9 mouse cellular contexts compared by ENCODE assay signal in genomic region chr5:30114761-30115140, GRCm38 (mm10). TPM values are rescaled to one million over a fixed set of nuclear protein-coding genes. Genes with fewer than 3 reads are reported as not detected.
A peak's percentile ranks its signal among the peaks of the same experiment; 100 is the strongest.
DNase-seq lines count a peak whose midpoint lies in the region; ATAC-seq and TF ChIP-seq lines count a peak whose summit lies in the region.
"Had no signal": no experiment of that assay in that cellular context is flagged by ENCODE, and none has a peak within 500 bp of the region (broad histone marks: within the 10 kb centered on the region; RNA-seq: fewer than 3 reads in every experiment).

No protein-coding gene starts in this region.

- no peak for ATAC-seq in embryonic facial prominence, embryonic 15.5 days (ENCODE audit: insufficient number of reproducible peaks, low FRiP score, low TSS enrichment, low read depth)
- no peak; the same call in 1 of the 2 replicates for ATAC-seq in intestine, embryonic 15.5 days

- H3K27ac ChIP-seq in liver, adult 2 months (replicated peaks; ENCODE audit: insufficient read depth, low read depth, low read length), result no peak overlapping the region
- no peak overlapping the region for H3K27ac ChIP-seq in embryonic facial prominence, embryonic 15.5 days (replicated peaks)
- H3K27ac ChIP-seq in intestine, embryonic 15.5 days, result no peak overlapping the region

- no peaks in the 10 kb centered on the region for H3K9me3 ChIP-seq in embryonic facial prominence, embryonic 15.5 days (replicated peaks)
- H3K9me3 ChIP-seq in intestine, embryonic 15.5 days, result no peaks in the 10 kb centered on the region

- H3K9ac ChIP-seq in liver, adult 2 months (ENCODE audit: low read depth, low read length), result peak overlapping the region; percentile 9; the same call in 1 of the 2 replicates
- H3K9ac ChIP-seq in embryonic facial prominence, embryonic 15.5 days, result peak overlapping the region; percentile 18; the same call in 1 of the 2 replicates
- peak overlapping the region; percentile 63 for H3K9ac ChIP-seq in intestine, embryonic 15.5 days

- no peak for TF ChIP-seq POLR2A in liver, adult 2 months (IDR thresholded peaks at IDR 0.05; ENCODE audit: extremely low read depth, insufficient read depth, low read length)

- peaks cover 5% of the 10 kb centered on the region; the same call in 1 of the 2 replicates for H3K4me1 ChIP-seq in liver, adult 2 months (ENCODE audit: control insufficient read depth, insufficient read depth, low read length)
- peaks cover 30% of the 10 kb centered on the region for H3K4me1 ChIP-seq in embryonic facial prominence, embryonic 15.5 days
- peaks cover 24% of the 10 kb centered on the region for H3K4me1 ChIP-seq in intestine, embryonic 15.5 days (replicated peaks)

- peaks cover 8% of the 10 kb centered on the region for H3K27me3 ChIP-seq in liver, adult 2 months (ENCODE audit: control insufficient read depth, insufficient read depth, low read length)
- H3K27me3 ChIP-seq in embryonic facial prominence, embryonic 15.5 days, result peaks cover 64% of the 10 kb centered on the region
- H3K27me3 ChIP-seq in intestine, embryonic 15.5 days (replicated peaks), result peaks cover 20% of the 10 kb centered on the region

- no peak for TF ChIP-seq CTCF in liver, adult 2 months (IDR thresholded peaks at IDR 0.05; ENCODE audit: low read depth, low read length)

- intact Hi-C loops in left cerebral cortex, postnatal 4 days (cut with DNase I), result no loop called here

- WGBS in liver, adult 2 months, result 2% methylated on average over 28 of the region's 28 CpGs
- under 1% methylated on average over 28 of the region's 28 CpGs for WGBS in embryonic facial prominence, embryonic 15.5 days
- under 1% methylated on average over 28 of the region's 28 CpGs for WGBS in intestine, embryonic 15.5 days

- H3K36me3 ChIP-seq in liver, adult 2 months (ENCODE audit: control insufficient read depth, insufficient read depth, low read length), result peaks cover 13% of the 10 kb centered on the region; the same call in 1 of the 2 replicates
- H3K36me3 ChIP-seq in embryonic facial prominence, embryonic 15.5 days, result peaks cover 26% of the 10 kb centered on the region
- H3K36me3 ChIP-seq in intestine, embryonic 15.5 days, result peaks cover 22% of the 10 kb centered on the region

- H3K79me2 ChIP-seq in liver, adult 2 months (ENCODE audit: control insufficient read depth, insufficient read depth, low read length), result no peaks in the 10 kb centered on the region

- DNase-seq in liver, adult 2 months (ENCODE audit: extremely low read depth, low read depth, low spot score), result no peak
- no peak for DNase-seq in liver
- DNase-seq in naive thymus-derived CD4-positive, alpha-beta T cell, adult 2 months (ENCODE audit: low read depth), result peak; percentile 15
- DNase-seq in ovary, postnatal 14 days (ENCODE audit: low spot score), result no peak
- DNase-seq in right cerebral cortex, postnatal 10 days (ENCODE audit: low spot score in 2 of 2), result no peak
- DNase-seq in left cerebral cortex, postnatal 4 days, result no peak

- H3K4me3 ChIP-seq in liver, adult 2 months (ENCODE audit: insufficient read depth, low read depth, low read length), result peak overlapping the region; percentile 23; the same call in 1 of the 2 replicates
- H3K4me3 ChIP-seq in embryonic facial prominence, embryonic 15.5 days (replicated peaks), result peak overlapping the region; percentile 55
- H3K4me3 ChIP-seq in intestine, embryonic 15.5 days (replicated peaks), result peak overlapping the region; percentile 60

- H3K4me2 ChIP-seq in embryonic facial prominence, embryonic 15.5 days (replicated peaks), result peak overlapping the region; percentile 94
- H3K4me2 ChIP-seq in intestine, embryonic 15.5 days (replicated peaks), result peak overlapping the region; percentile 98

RNA-seq across cellular contexts. Expression of gene 3110082J24Rik, which starts 8.9 kb away (rescaled TPM):
- total RNA-seq in liver, adult 2 months (2014; rRNA removed), result not detected in 2 replicates
- polyA plus RNA-seq in liver, adult 2 months (2012; rRNA removed), result not detected in 2 replicates
- not detected in 2 replicates for polyA plus RNA-seq in embryonic facial prominence, embryonic 15.5 days (2015; fragmentation: Nextera tagmentation; extraction: Ambion mirVana)
- polyA plus RNA-seq in intestine, embryonic 15.5 days (2015; fragmentation: Nextera tagmentation; extraction: Ambion mirVana), result not detected in 2 replicates
- total RNA-seq in left cerebral cortex, postnatal 4 days (2021), result 1 to 10 TPM; 1.6 to 2.6 TPM
- polyA plus RNA-seq: gonadal fat pad, adult 2 months had no signal

RNA-seq across cellular contexts. Expression of gene Garem2, which starts 9.8 kb away (rescaled TPM):
- total RNA-seq in liver, adult 2 months (2014; rRNA removed), result not detected in 2 replicates
- polyA plus RNA-seq in liver, adult 2 months (2012; rRNA removed), result not detected in 2 replicates
- 0.87 and 1.00 TPM in 2 replicates for polyA plus RNA-seq in embryonic facial prominence, embryonic 15.5 days (2015; fragmentation: Nextera tagmentation; extraction: Ambion mirVana)
- polyA plus RNA-seq in intestine, embryonic 15.5 days (2015; fragmentation: Nextera tagmentation; extraction: Ambion mirVana), result 0.53 and 0.57 TPM in 2 replicates
- total RNA-seq in left cerebral cortex, postnatal 4 days (2021), result 10 to 100 TPM; 10.3 to 10.8 TPM

RNA-seq across cellular contexts. Expression of gene Hadha, which starts 40.2 kb away (rescaled TPM):
- total RNA-seq in liver, adult 2 months (2014; rRNA removed), result 218 and 239 TPM in 2 replicates
- polyA plus RNA-seq in liver, adult 2 months (2012; rRNA removed), result 106 and 124 TPM in 2 replicates
- polyA plus RNA-seq in embryonic facial prominence, embryonic 15.5 days (2015; fragmentation: Nextera tagmentation; extraction: Ambion mirVana), result 123 TPM in 2 replicates
- polyA plus RNA-seq in intestine, embryonic 15.5 days (2015; fragmentation: Nextera tagmentation; extraction: Ambion mirVana), result 178 and 193 TPM in 2 replicates
- 10 to 100 TPM; 58.6 to 61.6 TPM for total RNA-seq in left cerebral cortex, postnatal 4 days (2021)

RNA-seq across cellular contexts. Expression of gene Hadhb, which starts 40.3 kb away (rescaled TPM):
- total RNA-seq in liver, adult 2 months (2014; rRNA removed), result 252 and 270 TPM in 2 replicates
- 137 and 138 TPM in 2 replicates for polyA plus RNA-seq in liver, adult 2 months (2012; rRNA removed)
- polyA plus RNA-seq in embryonic facial prominence, embryonic 15.5 days (2015; fragmentation: Nextera tagmentation; extraction: Ambion mirVana), result 128 and 140 TPM in 2 replicates
- 246 and 269 TPM in 2 replicates for polyA plus RNA-seq in intestine, embryonic 15.5 days (2015; fragmentation: Nextera tagmentation; extraction: Ambion mirVana)
- 10 to 100 TPM; 42.2 to 44.9 TPM for total RNA-seq in left cerebral cortex, postnatal 4 days (2021)

RNA-seq across cellular contexts. Expression of gene Tyms, which starts 41.3 kb away (rescaled TPM):
- total RNA-seq in liver, adult 2 months (2014; rRNA removed), result 8.9 and 14.6 TPM in 2 replicates
- polyA plus RNA-seq in liver, adult 2 months (2012; rRNA removed), result 13.9 and 14.1 TPM in 2 replicates
- polyA plus RNA-seq in embryonic facial prominence, embryonic 15.5 days (2015; fragmentation: Nextera tagmentation; extraction: Ambion mirVana), result 200 and 215 TPM in 2 replicates
- polyA plus RNA-seq in intestine, embryonic 15.5 days (2015; fragmentation: Nextera tagmentation; extraction: Ambion mirVana), result 276 and 288 TPM in 2 replicates
- 10 to 100 TPM; 14.9 to 15.9 TPM for total RNA-seq in left cerebral cortex, postnatal 4 days (2021)

Comparison
In these comparisons a context has a peak if more than half of its experiments do, and no peak if none do; other contexts are left out.
1. H3K9ac ChIP-seq: peak in every context shown above with its lines; median percentile 63 in intestine, embryonic 15.5 days; 18 in embryonic facial prominence, embryonic 15.5 days; 9 in liver, adult 2 months.